Mouse (Mus musculus) thymus, postnatal 36 days (tissue): ENCODE results near the gene Gja10.

Source experiments
- DNase-seq, 2 experiments: peaks; one replicate each; pipeline ENCODE4 v3.0.0; 2022; ENCODE audit warnings: mixed read lengths in 2 of 2

Gene Gja10

DNA sequence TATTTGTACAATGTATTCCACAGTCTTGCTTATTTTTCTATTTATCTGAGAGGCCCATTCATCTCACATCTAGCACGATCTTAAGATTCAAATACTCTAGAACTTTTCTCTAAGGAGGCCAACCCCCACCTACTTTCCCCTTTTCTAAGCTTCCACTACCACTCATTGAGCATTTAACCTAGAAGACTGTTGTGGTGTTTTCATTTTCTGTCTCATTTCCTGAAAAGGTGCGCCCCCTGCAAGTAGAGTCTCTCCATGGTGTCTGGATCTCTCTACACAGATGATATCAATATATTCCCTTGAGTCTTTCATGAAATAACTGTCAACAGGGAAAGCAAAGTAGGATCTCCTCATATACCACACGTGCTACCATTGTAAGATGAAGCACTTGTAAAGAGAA, at the start of gene Gja10:
Gene Gja10, minus strand, starts transcription at position 101 of the 400 bp plus-strand sequence.
- DNase-seq, result no peak

DNA sequence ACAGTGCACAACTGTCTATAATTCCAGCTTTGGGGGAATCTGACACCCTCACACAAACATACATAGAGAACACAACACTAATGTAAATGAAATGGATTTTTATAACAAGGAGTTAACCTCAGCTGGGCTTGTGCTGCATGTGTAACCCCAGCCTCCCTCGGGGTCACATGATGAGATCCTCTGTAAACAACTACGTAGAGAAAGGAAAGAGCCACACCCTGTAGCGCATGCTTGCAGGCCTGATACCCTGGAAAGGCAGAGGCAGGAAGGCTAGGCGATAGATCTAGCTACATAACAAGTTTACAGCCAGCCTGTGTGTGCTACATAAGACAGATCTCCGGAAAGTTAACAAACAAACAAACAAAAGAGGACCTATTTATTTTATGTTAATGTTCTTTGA, 49.1 kb upstream of the Gja10 start:
- DNase-seq, result no peak

DNA sequence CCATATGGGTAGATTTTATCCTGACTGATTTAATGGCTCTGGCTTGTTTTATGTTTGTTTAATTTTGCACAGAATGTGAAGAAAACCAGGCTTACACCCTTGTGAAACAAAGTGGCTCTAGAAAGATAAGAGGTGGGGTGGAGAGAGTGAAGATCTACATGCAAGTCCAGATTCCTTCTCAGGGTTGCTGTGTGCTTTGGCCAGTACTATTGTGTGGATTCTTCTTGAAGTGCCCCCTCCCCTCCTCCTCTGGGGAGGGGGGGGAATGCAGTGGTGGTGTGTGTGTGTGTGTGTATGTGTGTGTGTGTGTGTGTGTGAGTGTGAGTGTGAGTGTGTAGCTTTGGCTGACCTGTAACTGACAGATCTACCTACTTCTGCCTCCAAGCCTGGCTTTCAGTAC, 19.1 kb upstream of the Gja10 start:
- DNase-seq, result no peak

DNA sequence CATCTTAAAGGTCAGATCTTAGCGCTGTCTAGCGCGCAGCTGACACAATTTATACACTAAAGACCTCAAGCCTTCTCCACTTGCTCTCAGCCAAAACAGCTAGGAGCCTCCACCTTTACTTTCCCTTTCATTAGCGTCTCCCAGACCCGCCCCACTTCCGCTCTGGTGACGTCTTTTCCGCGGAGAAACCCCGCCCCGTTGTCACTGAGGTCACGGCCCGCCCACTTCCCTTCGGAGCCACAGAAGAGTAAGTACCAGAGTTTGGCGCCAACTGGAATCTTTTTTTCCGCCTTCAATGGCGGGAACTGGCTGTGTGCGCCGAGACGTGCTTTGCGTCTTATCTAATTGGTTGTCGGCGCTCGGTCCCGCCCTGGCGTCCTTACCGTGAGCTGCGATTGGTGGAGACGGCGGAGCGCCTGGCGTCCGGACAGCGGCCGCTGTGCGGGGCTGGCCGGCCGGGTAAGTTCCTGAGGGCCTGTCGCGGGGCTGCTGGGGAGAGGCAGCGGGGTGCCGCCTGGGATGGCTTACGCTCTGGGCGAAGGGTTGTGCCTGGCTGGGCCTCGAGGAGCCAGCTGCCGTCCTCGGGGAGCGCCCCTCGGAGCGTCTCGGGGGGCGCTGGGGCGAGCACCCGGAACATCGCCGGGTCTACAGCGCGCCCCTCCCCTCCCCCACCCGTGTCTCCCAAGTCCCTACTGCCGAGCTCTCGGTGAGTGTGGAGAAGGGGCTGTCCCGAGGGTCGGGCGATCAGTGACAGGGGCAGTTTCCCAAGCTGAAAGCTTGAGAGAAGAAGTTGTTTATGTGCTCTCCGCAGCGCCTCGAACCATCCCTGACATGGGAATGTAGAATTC, 12.7 kb upstream of the Gja10 start, which contains the start of gene Casp8ap2:
Gene Casp8ap2, plus strand, starts transcription at position 418 of the 848 bp plus-strand sequence.
- DNase-seq, result peak; percentile 99

DNA sequence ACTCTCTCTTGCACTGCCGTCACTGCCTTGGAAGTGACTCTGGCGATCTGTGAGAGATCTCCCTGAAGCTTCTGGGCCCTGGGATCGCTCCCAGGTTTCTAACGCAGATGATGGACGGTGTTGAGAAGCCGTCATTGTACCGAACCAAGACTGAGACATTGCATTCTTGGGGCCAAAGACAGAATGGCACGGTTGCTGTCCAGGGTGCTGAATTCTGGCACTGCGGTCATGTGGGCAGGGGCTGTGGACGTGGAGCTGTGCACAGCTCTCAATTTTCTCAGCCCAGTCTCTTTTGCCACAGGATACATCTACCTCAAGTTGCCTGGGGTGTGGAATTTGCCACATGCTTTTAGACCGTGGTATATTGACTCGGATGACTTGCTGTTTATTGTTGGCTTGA, 1.4 kb downstream of the Gja10 start:
- DNase-seq, result peak; percentile 43 to 47

DNA sequence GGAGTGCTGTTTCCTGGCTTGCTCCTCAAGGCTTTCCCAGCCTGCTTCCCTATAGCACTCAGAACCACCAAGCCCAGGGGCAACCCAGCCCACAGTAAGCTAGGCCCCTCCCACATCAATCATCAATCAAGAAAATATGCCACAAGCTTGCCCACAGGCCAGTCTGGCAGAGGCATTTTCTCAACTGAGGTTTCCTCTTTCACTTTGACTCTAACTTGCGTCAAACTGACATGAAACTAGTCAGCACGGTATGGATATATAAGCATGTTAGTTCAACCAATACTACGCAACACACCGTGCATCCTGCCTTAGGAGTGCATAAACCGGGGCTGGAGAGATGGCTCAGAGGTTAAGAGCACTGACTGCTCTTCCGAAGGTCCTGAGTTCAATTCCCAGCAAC, 14.3 kb downstream of the Gja10 start:
- DNase-seq, result no peak

DNA sequence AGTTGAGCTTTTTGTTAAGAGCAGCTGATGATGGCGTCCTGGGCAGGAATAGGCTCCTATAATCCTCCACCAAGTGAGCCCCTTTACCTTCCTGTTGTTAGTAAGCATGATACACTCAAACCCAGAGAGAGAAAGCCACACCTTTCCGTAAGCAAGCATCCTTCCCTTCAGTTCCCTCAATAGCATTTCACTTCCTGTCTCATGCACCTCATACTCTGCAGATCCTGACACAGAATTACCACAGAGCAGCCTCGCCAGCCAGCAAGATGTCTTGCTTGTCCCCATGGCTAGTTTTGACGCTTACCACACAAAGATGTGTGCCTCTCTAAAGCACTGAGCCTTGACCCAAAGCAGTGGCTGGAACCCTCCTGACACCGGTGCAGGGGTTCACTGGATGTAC, 15.0 kb downstream of the Gja10 start:
- no peak for DNase-seq

DNA sequence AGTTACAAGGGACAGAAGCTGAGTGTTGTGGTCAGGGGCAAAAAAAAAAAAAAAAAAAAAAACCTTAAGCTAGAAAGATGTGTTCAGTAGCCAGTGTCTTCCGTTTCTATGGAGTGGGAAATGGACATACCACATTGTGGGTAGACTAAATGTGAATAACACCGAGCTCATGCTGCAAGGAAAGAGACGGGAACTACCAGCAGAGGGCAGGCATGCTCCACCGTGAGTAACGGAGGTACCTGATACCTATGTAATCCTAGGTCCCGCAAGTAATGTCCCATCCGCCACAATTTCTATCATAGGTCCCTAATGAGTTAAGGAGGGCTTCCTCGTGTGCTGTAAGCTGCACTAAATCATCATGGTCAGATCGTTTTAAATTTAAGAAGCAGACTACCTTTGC, 16.0 kb downstream of the Gja10 start:
- DNase-seq, result peak; percentile 75 to 82

DNA sequence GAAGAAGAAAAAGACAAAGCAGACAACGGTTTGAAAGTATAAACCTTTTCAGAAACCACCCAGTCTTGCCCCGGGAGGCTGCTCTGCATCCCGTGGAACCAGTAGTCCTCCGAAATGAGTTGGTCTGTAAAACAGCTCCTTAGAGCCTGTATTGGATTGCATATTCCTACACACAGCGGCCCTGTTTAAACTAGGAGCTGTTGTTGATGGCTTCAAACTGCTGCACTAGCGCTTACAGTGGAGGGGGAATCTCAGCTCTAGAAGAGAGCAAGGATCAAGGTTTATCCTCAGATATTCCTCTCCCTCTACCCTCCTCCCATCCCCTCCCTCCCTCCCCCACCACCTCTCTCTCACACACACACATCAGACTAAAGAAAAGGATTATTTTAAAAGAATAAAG, 18.4 kb downstream of the Gja10 start:
- DNase-seq, result no peak

DNA sequence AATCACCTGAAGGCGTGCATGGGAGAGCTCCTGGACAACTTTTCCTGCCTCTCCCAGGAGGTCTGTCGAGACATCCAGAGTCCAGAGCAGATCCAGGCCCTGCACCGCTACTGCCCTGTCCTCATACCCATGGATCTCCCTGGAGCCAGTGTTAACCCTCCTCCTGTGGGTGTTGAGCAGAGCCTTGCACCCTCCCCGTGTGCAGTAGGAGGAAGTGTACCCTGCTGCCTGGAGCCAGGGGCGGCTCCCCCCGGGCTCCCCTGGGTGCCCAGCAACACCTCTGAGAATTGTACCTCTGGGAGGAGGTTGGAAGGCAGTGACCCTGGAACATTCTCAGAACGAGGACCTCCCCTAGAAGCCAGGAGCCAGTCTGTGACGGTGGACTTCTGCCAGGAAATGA, 22.7 kb downstream of the Gja10 start:
- DNase-seq, result no peak

DNA sequence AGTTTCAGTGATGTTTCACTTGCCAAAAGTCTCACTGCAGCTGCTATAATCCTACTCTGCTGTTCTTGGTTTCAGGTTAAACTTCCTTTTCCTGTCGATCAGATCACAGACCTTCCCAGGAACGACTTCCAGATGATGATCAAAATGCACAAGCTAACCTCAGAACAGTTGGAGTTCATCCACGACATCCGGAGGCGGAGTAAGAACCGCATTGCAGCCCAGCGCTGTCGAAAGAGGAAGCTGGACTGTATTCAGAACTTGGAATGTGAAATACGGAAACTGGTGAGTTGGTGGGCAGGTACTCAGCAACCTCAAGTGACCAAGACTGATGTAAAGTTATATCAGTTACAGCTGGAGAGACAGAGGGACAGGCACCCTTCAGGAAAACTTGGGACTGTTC, 27.4 kb downstream of the Gja10 start:
- no peak for DNase-seq

DNA sequence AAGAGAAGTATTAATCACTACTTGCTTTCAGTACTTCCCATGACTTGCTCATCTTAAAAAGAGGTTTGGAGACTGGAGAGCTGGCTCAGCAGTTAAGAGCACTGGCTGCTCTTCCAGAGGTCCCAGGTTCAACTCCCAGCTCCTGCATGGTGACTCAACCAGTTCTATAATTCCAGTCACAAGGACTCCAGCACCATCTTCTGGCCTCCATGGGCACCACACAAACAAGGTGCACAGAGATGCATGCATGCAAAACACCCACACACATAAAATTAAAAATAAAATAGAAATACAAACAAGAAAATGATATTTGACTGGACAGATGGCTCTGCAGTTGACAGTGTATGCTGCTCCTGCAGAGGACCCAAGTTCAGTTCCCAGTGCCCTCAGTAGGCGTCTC, 28.0 kb downstream of the Gja10 start:
- DNase-seq, result no peak

DNA sequence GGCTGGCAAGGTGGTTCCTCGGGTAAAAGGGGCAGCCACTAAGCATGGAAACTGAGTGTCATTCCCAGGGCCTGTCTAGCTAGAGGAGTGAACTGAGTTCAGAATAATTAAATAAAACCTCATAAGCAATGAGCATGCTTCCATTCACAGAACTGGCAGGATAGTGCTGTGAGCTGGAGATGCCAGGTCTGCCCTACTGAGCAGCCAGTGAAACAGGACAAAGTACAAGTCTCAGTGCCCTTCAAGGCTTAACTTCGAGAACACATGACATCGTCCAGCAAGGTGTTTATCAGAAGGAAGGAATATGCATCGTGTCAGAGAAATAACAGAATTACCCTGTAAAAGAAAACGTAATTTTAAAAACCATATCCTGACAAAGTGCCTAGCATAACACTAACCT, 29.0 kb downstream of the Gja10 start:
- no peak for DNase-seq

DNA sequence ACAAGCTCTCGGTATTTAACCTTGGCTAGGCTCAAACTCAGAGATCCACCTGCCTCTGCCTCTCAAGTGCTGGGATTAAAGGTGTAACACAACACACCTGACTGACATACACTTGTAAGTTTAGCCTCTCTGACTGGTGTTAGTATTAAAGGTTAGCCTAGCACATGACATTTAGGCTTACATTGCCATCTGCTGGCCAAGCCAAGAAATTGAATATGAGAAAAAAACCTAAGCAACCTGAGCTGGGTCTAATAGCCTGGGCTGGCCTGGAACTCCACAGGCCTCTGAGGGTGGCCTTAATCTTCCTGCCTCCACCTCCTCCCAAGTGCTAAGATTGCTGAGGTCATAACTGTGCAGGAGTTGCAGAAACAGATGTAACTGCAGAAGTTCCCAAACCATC, 30.4 kb downstream of the Gja10 start:
- DNase-seq, result no peak

DNA sequence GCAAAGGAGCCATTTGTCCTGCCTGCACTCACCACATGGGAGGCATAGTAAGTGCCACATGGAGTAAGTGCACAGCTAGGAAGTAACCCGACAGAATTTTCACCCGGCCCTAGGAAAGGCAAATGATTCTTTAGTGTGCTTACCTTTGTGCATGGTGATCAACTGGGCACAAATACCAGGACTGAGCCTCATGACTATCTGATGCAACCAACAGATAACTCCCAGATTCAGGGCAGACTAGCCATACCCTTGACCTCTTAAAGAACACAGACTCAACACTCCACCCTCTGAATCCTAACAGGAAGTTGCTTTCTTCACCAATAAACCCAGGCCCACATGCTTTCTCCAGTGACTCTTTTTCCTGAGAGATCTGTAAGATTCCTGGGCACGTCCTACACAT, 31.1 kb downstream of the Gja10 start:
- DNase-seq, result no peak

DNA sequence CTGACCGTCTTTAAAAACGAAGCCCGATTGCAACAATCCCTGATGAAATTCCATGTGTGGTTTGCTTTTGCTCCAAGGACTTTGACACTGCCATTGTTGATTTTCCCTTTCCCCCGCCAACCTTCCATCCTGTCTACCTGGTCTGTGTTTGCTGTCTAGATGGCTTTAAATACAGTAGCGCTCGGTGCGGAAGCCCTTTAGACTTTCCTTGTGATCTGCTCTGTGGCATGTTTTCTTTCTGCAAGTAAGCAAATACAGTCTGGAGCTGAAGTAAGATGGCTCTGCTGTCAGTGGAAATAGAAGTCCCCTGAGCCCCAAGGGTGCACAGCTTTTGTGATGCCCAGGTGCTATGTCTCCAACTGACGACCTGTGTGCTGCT, 31.6 kb downstream of the Gja10 start:
- no peak for DNase-seq

DNA sequence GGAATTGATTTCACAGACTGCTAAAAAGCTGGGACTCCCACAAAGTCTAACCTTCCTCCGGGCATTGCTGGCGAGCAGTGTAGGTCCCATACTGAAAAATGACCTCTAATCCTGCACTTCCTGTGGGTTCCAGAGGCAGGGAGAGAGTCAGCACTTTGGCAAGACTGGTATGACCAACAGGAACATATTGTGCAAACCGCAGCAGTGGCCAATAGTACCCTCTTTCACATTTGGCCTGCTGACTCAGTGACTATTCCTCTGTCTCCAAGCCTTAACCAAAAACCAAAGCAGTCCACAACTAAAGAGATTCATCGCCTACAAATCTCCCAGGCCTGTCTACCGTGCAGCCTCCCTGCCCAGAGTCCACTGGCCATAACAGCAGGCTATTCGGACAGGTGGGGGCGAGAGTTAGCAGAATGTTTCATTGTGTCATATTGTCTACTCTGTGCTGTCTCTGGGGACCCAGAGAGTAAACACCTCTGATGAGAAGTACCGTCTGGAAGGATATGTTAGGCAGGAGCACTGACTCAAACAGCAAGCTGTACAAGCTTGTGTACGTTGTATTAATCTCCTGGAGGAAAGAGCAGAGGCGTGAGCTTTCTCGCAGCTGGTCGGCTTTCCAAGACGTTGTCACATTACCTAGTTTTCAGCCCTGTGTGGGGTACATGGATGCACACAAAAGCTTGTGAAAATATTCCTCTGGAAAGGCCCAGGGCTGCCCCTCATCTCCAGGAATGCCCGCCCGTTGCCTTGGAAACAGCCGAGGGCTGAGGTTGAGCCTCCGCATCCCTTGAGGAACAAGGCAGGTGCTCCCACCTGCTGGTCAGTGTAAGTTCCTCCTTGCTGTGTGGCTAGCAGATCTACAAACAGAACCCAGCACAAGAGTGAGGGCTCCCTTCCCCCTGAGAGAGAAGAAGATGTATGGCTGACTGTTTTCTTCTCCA, 32.3 kb downstream of the Gja10 start:
- DNase-seq, result no peak

DNA sequence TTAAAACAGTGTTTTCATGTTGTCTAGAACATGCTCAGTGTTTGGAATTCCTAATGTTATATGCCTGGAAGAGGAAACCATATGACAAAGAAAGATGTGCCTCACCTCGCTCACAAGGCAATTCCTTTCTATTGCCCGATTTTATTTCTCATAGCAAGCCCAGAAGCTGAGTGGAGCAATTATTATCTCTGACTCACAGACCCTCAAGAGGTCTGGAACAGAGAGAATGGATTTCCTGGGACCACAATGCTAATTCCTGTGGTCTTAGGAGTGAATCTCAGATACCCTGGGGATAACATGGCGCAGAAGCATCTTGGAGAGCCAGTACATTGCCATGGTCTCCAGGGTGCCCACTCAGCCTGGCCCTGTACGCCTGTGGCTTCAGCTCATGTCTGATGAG, 33.5 kb downstream of the Gja10 start:
- DNase-seq, result no peak

DNA sequence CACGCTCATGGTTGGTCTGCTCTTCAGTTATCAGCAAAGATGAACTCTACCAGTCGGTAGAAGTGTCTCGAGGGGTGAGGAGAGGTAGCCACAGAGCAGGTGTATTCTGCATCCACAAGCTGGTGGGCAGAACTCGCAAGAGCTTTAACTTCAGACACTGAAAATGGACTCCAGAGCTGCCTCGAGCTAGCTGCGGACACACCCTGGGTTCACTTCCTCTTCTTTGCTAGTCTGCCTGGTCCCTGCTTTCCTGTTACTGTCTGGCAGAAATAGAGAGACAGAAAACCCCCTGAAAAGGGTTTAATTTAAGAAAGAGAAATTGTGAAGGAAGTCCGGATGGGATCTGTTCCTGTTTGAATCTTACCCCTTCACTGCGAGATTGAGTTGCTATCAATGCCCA, 37.6 kb downstream of the Gja10 start:
- no peak for DNase-seq

DNA sequence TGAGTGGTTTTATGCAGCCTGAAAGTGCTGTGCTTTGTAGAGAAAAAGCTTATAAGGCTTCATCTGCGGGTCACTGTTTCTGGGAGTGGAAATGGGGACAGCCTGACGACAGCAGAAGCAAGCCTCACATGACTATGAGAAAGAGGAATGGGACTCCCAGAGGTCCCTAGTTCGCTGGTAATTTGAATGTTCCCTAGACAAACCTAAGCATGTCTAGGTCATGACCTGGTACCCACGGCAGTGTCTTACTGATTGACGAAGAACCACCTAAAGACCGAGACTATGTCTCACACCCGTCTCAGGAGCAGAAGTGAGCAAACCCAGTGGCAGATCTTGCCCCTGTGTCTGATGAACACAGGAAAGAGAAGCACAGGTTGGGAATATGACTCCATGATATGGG, 38.1 kb downstream of the Gja10 start:
- no peak for DNase-seq

DNA sequence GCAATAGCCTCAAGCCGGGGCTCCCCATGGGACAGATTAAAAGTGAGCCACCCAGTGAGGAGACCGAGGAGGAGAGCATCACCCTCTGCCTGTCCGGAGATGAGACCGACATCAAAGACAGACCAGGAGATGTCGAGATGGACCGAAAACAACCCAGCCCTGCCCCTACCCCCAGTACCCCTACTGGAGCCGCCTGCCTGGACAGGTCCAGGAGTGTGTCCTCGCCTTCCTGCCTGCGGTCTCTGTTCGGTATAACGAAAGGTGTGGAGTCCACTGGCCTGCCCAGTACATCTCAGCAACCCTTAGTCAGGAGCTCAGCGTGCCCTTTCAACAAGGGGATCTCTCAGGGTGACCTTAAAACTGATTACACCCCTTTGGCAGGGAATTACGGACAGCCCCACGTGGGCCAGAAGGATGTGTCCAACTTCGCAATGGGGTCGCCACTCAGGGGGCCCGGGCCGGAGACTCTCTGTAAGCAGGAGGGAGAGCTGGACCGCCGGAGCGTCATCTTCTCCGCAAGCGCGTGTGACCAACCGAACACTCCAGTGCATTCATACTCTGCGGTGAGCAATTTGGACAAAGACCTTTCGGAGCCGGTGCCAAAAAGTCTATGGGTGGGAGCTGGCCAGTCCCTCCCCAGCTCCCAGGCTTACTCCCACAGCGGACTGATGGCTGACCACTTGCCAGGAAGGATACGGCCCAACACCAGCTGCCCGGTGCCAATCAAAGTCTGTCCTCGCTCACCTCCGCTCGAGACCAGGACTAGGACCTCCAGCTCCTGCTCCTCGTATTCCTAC, 40.0 kb downstream of the Gja10 start:
- DNase-seq, result no peak

DNA sequence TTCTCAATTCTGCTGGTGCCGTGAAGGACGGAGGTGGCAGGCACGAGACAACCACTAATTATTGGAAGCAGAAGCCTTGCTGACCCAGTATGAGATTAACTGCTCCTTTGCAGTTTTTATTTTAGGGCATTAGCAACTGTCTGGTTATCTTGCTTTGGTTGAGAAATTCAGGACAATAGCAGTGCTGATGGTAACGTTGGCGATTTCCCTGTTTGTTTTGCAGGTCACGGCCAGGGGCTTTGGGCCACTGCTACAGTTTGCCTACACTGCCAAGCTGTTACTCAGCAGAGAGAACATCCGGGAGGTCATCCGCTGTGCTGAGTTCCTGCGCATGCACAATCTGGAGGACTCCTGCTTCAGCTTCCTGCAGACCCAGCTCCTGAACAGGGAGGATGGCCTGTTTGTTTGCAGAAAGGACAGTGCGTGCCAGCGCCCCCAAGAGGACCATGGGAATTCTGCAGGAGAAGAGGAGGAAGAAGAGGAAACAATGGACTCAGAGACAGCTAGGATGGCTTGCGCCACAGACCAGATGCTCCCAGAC, 40.9 kb downstream of the Gja10 start:
- DNase-seq, result peak; percentile 59 to 63
